Mouse (Mus musculus): ENCODE measurements at regions not wholly inside any gene's neighbourhood (a gene's known extent, or its start where the extent isn't known, plus 50 kb on each side); places are given as distances from the start of the nearest gene placed in this dataset.

DNA sequence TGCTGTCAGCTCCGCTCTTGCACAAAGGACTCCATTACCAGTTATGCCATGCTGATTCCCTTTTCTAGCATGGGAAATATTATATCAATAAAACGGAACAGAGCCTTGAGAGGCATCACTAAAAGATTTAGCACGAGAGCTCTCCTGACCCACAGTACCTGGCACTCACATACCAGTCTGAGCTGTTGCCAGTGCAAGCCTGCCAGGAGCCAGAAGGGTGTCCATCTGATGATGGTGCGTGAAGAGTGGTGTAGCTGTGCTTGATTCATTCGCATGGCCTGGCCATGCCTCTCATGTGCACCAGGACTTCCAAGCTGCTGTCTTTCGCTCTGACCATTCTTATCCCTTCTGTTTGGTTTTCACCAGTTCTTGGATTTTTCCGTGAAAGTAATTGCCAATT is 102.3 kb upstream of the Irx4 start:
- no peak for DNase-seq (ENCODE audit: low spot score in 2 of 2)

DNA sequence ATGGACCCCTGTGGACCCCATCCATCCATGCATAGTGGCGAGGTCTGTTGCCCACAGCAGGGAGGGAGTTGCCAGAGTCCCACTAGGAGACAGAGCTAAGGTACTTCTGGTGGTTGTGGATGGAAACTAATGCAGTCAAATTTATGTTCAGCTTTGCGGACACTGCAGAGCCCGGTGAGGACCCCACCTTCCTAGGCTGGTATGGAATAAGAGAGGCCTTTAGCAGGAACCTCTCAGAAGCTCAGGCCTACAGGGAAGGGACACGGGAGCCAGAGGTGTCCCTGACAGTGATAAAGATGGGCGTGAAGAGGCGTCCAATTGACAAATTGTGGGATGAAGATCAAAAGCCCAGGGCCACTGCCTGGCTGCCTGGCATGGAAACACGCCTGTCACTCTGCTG is 100.8 kb upstream of the Irx4 start:
- no peak for DNase-seq (ENCODE audit: low spot score in 2 of 2)

DNA sequence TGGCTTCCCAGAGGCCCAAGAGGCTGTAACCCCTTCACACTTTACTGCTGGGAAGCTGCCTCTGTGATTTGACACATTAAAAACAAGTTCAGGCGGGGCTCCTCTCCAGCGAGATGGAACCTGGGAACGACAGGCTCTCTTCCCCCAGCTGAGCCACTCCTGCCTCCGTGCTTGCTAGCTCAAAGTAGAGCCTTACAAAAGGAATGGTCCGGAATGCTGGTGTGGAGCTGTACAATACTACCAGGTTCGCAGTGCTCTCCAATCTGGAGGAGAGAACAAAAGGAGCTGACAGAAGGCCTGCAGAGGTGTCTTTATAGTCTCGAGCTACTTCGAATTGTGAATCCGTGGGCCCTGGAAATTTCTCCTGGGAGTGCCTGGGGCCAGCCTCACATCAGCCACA is 100.4 kb upstream of the Irx4 start:
- DNase-seq (ENCODE audit: low spot score in 2 of 2), result peak in 1 of 2 experiments; percentile 3

DNA sequence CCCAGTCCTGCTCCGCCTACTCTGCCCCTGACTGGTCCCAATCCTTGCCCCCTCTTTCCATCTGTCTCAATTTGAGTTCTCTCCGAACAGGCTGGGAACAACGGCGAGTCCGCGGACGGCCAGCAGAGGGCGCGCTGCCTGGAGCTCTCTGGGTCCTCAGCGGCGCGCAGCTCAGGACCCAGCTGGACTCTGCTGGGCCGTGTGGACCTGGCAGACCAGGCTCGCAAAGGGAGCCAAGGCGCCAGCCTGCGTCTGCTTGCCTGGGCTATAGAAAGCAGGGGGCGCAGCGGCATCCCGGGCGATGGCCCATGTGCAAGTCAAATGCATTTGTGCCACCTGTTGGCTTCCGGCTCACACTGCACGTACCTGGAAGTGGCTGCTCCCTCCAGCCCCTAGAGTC is 100.0 kb upstream of the Irx4 start:
- DNase-seq (ENCODE audit: low spot score in 2 of 2), result peak; percentile 77 to 79

DNA sequence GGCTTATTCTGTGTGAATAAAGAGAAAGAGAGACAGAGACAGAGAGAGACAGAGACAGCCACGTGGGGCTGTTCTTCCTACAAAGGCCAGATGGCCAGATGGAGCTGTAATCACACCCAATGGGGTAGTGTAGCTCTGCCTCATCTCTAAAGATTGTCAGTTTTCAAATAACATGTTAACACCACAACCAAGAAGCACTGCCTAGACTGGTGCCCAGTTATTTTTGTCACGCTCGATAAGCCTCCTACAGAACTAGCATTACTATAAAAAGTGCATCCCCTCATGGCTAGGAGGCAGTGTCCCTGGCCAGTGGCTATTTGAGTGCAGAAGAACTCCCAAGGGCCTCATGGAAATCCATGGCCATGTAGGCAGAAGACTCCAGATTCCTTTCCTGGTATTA is 90.0 kb upstream of the Irx4 start:
- no peak for DNase-seq (ENCODE audit: low spot score in 2 of 2)

DNA sequence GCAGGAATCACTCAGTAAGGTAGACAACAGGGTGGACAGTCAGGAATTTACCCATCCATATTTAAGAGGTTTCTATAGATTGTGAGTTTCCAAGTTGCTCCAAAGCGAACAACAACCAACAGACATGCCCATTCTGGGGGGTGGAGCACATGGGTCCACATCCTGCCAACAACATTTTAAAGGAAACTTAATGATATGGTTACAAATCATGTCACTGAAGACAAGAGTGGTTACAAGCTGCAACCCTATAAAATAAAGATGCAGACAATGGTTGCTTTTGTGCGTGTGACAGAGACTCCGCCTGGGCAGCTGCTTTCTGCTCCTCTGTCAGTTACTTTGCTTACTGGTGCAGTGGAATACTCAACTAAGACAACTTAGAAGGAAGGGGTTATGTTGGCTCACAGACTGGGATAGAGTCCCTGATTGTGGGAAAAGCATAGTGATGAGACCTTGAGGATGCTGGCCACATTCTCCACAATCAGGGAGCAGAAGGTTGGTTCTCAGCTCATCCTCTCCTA is 52.3 kb upstream of the Irx4 start:
- no peak for DNase-seq (ENCODE audit: low spot score in 2 of 2)

All from right cerebral cortex, adult 2 months (tissue).